Mouse (Mus musculus): ENCODE measurements around the gene Cenpe.
"Not testable (repeated sequence)": the region's sequence is repeated elsewhere in the genome, so short reads cannot be mapped to it uniquely, and the experiment has no call there.

Cenpe gene

GRCm38 (mm10) chr3:135211805-135212657 is at the start of gene Cenpe:
Cenpe (plus strand) TSS chr3:135212537.
- DNase-seq (ENCODE audit: low read depth), result peak; percentile 97

DNA sequence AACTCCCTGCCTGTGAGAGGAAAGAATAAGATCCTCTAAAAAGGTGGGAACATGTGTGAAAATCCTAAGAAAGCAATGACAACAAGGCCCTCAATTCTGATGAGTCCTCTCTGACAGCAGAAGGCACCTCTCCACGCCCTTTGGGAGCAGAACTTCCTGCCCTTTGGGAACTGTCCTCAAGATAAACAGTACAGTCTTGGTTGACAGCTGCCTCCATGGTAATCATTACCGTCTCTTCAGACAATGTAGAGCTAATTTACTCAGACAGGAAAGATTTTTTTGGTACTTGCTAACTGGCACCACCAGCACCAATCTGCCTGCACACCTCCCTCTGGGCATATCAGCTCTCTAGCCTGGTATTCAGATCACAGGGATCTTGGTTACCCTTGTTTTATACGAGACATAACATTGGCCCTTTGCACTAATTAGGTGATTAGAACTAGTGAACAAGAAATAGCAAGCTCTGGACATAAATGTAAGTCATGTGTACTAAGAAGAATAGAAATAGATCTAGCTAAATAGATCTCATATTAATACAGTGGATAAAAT is 40.4 kb upstream of the Cenpe start:
- no peak for DNase-seq (ENCODE audit: low read depth)

GRCm38 (mm10) chr3:135191861-135192260 is 20.5 kb upstream of the Cenpe start:
- peak; percentile 8 for DNase-seq (ENCODE audit: low read depth)

DNA sequence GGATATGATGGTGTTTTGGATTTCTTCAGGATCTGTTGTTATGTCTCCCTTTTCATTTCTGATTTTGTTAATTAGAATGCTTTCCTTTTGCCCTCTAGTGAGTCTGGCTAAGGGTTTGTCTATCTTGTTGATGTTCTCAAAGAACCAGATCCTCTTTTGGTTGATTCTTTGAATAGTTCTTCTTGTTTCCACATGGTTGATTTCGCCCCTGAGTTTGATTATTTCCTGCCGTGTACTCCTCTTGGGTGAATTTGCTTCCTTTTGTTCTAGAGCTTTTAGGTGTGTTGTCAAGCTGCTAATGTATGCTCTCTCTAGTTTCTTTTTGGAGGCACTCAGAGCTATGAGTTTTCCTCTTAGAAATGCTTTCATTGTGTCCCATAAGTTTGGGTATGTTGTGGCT is 14.3 kb upstream of the Cenpe start:
- DNase-seq (ENCODE audit: low read depth), result not testable (repeated sequence)

DNA sequence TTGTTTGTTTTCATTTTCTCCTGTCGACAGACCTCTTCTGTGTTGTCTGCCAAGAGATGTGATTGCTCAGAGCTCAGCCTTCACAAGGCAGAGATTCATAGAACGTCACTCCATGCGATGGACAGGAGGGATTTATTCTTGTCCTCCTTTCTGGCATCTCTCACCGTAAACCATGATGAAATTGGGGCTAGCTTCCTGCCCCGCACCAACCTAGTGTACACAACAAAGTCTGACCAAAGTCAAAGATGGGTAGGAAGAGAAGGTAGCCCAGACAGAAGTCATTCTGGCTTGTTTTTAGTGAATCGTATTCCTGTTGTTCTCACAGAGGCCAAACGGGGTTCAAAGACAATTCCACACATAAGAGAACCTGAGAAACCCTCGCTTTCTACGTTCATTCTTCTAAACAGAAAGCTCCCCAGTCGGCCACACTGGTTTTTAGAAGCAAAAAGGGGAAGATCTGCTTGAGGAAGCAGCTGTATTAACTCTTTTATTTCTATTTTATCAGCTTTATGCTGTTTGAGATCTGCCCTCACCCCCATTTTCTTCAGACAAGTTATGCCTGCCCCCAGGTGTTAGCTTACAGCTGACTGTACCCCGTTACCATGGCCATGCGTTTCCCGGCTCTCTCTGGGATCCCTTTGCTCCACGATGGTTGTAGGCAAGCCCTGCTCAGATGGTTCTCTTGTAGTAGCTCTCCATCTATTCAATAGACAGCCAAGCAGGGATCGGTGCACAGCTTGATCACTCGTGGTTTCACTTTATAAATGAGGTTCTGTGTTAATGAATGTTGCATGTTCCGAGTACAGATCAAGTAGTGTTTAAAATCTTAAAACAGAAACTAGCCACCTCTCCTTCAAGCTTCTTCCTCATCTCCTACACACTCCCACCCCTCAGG is 11.7 kb upstream of the Cenpe start:
- peak; percentile 8 for DNase-seq (ENCODE audit: low read depth)

GRCm38 (mm10) chr3:135206621-135207020 is 5.7 kb upstream of the Cenpe start:
- DNase-seq (ENCODE audit: low read depth), result peak; percentile 32

GRCm38 (mm10) chr3:135212658-135213350 is 467 bp downstream of the Cenpe start:
- no peak for DNase-seq (ENCODE audit: low read depth)

DNA sequence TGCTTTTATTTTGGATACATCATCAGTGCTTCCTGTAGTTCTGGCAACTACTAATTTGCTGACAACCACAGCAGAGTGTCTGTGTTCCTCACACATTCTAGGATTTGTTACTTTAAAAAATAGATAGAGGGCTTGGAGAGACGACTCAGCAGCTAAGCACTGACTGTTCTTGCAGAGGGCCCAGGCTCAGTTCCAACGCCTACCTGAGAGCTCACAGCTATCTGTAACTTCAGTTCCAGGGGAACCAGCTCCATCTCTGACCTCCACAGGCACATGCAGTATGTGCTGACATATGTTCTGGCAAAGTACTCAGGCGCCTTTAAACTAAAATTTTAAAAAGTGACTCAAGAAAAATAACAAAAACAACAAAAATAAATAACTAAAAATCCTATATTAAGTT is 19.7 kb downstream of the Cenpe start:
- no peak for DNase-seq (ENCODE audit: low read depth)

- no peak for DNase-seq (ENCODE audit: low read depth)
These were observed 20.1 kb downstream of the Cenpe start for GRCm38 (mm10) chr3:135232462-135232861.

- DNase-seq (ENCODE audit: low read depth), result peak; percentile 59
These were observed 33.4 kb downstream of the Cenpe start for GRCm38 (mm10) chr3:135245733-135246132.

- DNase-seq (ENCODE audit: low read depth), result no peak
These were observed 34.5 kb downstream of the Cenpe start for GRCm38 (mm10) chr3:135246828-135247227.

- DNase-seq (ENCODE audit: low read depth), result peak; percentile 11
These were observed 36.8 kb downstream of the Cenpe start for GRCm38 (mm10) chr3:135249104-135249503.

- no peak for DNase-seq (ENCODE audit: low read depth)
These were observed 39.5 kb downstream of the Cenpe start for GRCm38 (mm10) chr3:135251825-135252224.

DNA sequence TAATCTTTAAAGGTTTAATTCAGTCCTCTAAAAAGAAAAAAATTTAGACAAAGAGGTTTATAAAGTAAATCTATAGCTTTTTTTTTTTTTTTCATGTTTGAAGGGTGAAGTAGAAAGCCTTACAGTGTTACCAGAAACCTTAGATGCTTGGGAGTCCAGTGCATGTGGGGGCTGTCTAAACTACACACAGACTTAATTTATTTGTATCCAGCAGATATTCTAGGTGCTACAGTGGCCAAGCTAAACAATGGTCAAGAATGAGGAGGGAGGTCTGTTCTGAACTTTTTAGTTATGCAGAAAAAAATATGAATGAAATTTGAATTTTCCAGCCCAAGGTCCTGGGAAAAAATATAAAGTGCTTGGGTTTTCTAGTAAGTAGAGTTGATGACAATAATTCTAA is 42.4 kb downstream of the Cenpe start:
- DNase-seq (ENCODE audit: low read depth), result no peak

DNA sequence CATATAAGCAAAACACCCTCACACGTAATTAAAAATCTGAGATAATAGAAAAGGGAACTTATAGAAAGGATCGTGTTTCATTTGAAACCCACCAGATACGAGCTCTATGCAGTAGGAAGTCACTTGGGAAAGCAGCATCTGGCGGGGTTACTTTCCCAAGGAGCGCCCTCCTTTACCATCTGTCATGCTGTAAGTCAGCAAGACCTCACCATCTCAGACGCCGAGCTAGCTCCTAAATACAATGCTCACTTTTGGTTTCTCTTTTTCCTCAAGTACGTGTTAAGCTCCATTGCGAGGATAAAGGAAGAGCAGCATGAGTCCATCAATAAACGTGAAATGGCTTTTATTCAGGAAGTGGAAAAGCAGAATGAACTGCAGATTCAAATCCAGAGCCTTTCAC is 46.6 kb downstream of the Cenpe start:
- DNase-seq (ENCODE audit: low read depth), result no peak

DNA sequence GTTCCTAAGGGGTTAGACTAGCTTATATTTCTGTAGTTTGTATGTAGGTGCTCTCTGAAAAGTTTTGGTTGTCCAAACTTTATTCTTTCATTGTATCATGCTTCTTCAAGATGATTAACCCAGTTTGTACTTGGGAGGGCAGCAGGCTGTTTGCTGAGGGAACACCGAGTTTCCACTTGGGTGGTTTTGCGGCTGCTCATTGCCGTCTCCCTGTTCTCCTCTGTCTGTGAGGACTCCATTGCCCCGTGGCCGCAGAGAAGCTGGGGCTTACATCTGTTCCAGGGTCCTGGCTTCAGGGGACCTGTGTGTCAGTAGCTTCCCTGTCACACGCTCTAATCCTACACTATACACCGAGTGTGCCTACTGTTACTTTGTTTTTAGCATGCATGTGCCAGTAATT is 47.9 kb downstream of the Cenpe start:
- DNase-seq (ENCODE audit: low read depth), result no peak

- DNase-seq (ENCODE audit: low read depth), result no peak
These were observed 56.3 kb downstream of the Cenpe start for GRCm38 (mm10) chr3:135268616-135269015.

DNA sequence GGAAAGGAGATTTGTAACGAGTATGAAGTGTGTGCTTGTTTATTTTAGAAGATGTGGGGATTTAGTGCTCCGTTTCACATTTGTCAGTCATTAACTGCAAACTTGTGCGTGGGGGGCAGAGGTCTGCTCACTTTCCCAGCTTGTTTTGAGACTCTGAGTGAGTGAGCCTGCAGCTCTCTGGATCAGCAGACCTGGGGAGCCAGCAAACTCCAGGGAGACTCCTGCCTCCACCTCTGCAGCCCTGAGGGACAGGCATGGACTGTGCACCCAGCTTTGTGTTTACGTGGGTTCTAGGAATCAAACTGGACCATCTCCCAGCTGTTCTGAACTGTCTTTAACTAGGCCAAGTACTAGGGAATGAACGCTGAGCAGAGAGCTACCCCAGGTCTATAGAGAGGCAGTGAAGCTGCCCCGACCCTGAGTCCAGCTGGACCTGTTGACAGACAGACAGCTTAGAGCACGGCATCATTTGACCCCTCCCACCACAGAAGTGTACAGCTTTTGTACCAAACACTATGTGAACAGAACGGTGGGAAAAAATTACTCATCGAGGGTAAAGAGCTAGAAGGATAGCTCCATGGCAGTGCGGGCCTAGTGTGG is 57.2 kb downstream of the Cenpe start:
- DNase-seq (ENCODE audit: low read depth), result no peak

DNA sequence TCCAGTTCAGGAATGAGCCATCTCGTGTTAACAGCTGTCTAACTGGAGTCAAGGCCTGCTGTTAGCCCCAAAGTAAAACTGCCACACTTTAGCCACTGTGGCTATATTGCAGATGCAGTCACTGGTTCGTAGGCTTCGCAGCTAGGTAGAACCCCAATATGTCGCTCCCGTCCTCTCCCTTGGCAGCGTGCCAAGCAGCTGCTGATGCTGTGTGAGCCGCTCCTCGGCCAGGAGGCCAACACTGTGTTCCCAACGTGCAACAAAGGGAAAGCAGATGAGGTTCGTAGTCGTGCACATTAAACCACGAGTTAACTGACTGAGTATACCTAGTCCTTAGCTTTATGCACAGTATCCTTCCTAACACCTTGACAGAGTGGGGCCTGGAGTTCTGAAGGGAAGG is 60.3 kb downstream of the Cenpe start:
- no peak for DNase-seq (ENCODE audit: low read depth)

- DNase-seq (ENCODE audit: low read depth), result no peak
These were observed 60.7 kb downstream of the Cenpe start for GRCm38 (mm10) chr3:135273047-135273446.

- DNase-seq (ENCODE audit: low read depth), result no peak
These were observed 67.8 kb downstream of the Cenpe start for GRCm38 (mm10) chr3:135280160-135280559.

Data from induced T-regulatory cell, adult 2 months (primary cell).